Mouse (Mus musculus) liver, embryonic 13.5 days (tissue): Measurements from ENCODE around the gene Ddt. TPM values are rescaled to one million over a fixed set of nuclear protein-coding genes. Genes with fewer than 3 reads are reported as not detected.
"Not testable (repeated sequence)": the region's sequence is repeated elsewhere in the genome, so short reads cannot be mapped to it uniquely, and the experiment has no call there.

Experiments used
- ATAC-seq: fragments of 200-750 bp; cut with Nextera tagmentation; 2 replicates; pipeline ENCODE4 v1.8.0; 2017; ENCODE audit warnings: low read depth, mild to moderate bottlenecking, moderate number of reproducible peaks, moderate library complexity
- DNase-seq: peaks from one replicate; pipeline ENCODE4 v3.0.0; 2022
- H3K27ac ChIP-seq: fragments of 300-500 bp; sonication (generic); 2 replicates; pipeline ENCODE4 v1.5.1; 2015; ENCODE audit warnings: moderate library complexity, mild to moderate bottlenecking, inconsistent platforms
- H3K27me3 ChIP-seq: fragments of 300-500 bp; sonication (generic); 2 replicates; pipeline ENCODE4 v1.6.1; 2015; ENCODE audit warnings: mild to moderate bottlenecking, inconsistent platforms
- H3K36me3 ChIP-seq: fragments of 300-500 bp; sonication (generic); 2 replicates; pipeline ENCODE4 v1.6.1; 2015; ENCODE audit warnings: mild to moderate bottlenecking, inconsistent platforms
- H3K4me1 ChIP-seq: fragments of 300-500 bp; sonication (generic); replicated peaks from 2 replicates; pipeline ENCODE4 v1.6.1; 2015; ENCODE audit warnings: inconsistent platforms
- H3K4me2 ChIP-seq: fragments of 300-500 bp; sonication (generic); 2 replicates; pipeline ENCODE4 v1.6.1; 2015; ENCODE audit warnings: inconsistent platforms, mild to moderate bottlenecking, moderate library complexity
- H3K4me3 ChIP-seq: fragments of 300-500 bp; sonication (generic); replicated peaks from 2 replicates; pipeline ENCODE4 v1.5.1; 2015; ENCODE audit warnings: mild to moderate bottlenecking, inconsistent platforms
- H3K9ac ChIP-seq: fragments of 300-500 bp; sonication (generic); 2 replicates; pipeline ENCODE4 v1.6.1; 2015; ENCODE audit warnings: mild to moderate bottlenecking, inconsistent platforms
- H3K9me3 ChIP-seq: fragments of 300-500 bp; sonication (generic); replicated peaks from 2 replicates; pipeline ENCODE4 v1.6.1; 2016; ENCODE audit warnings: inconsistent platforms
- WGBS: fragments of 180-500 bp; shearing (Covaris S2); methylation state at CpG from one replicate; pipeline ENCODE4 v1.1.7; 2015; ENCODE audit not compliant: insufficient replicate concordance; 5-methylcytosine and 5-hydroxymethylcytosine counted together
- polyA plus RNA-seq: library from polyadenylated mRNA; unstranded; fragments of >200 nt; fragmentation: Nextera tagmentation; extraction: Ambion mirVana; gene quantifications from 2 replicates; pipeline ENCODE4 v1.2.1, GENCODE M21; 2015

Ddt gene
- polyA plus RNA-seq, 1 experiment from 2014 or later: 180 TPM

GRCm38 (mm10) chr10:75767756-75768155 lies 5.5 kb downstream of the Ddt start:
- H3K4me2 ChIP-seq, H3K9ac ChIP-seq, H3K27ac ChIP-seq: not testable (repeated sequence)

GRCm38 (mm10) chr10:75766856-75767255 lies 6.4 kb downstream of the Ddt start:
- 70% methylated on average over 6 of the region's 6 CpGs for WGBS

More at GRCm38 (mm10) chr10:75767756-75768155, 5.5 kb downstream of the Ddt start:
- not testable (repeated sequence) for DNase-seq, H3K27me3 ChIP-seq, H3K9me3 ChIP-seq, H3K36me3 ChIP-seq, ATAC-seq, H3K4me3 ChIP-seq
- peaks cover 47% of the 10 kb centered on the region for H3K4me1 ChIP-seq
- WGBS: 29% methylated on average over 5 of the region's 5 CpGs

GRCm38 (mm10) chr10:75764519-75765473 lies 8.4 kb downstream of the Ddt start:
- peaks cover 44% of the 10 kb centered on the region for H3K4me1 ChIP-seq
- ATAC-seq (peak; percentile 59), DNase-seq (peak; percentile 76)
- H3K36me3 ChIP-seq: peaks cover 22% of the 10 kb centered on the region
- under 1% methylated on average over 27 of the region's 27 CpGs for WGBS
- peak overlapping the region; percentile 95 for H3K27ac ChIP-seq
- H3K9me3 ChIP-seq: no peaks in the 10 kb centered on the region
- no peaks in the 10 kb centered on the region for H3K27me3 ChIP-seq
- H3K4me3 ChIP-seq: peak overlapping the region; percentile 75
- H3K9ac ChIP-seq: peak overlapping the region; percentile 87
- H3K4me2 ChIP-seq: peak overlapping the region; percentile 87

More at GRCm38 (mm10) chr10:75766856-75767255, 6.4 kb downstream of the Ddt start:
- Histone ChIP-seq H3K4me1 (peaks cover 47% of the 10 kb centered on the region), H3K9ac (no peak overlapping the region), H3K4me2 (no peak overlapping the region), H3K27me3 (no peaks in the 10 kb centered on the region), H3K36me3 (peaks cover 3% of the 10 kb centered on the region; the same call in 1 of the 2 replicates), H3K4me3 (no peak overlapping the region), H3K27ac (no peak overlapping the region), H3K9me3 (no peaks in the 10 kb centered on the region)
- ATAC-seq (no peak), DNase-seq (no peak)

GRCm38 (mm10) chr10:75763682-75764518 lies 9.3 kb downstream of the Ddt start, which contains the start of gene Cabin1:
Gene Cabin1 (minus strand): TSS chr10:75764341.
- WGBS: under 1% methylated on average over 61 of the region's 61 CpGs
- Histone ChIP-seq H3K9ac (peak within 1 kb of the TSS; percentile 87), H3K4me2 (peak within 1 kb of the TSS; percentile 87), H3K9me3 (no peaks in the 10 kb centered on the region), H3K27me3 (no peaks in the 10 kb centered on the region), H3K36me3 (peaks cover 31% of the 10 kb centered on the region), H3K4me1 (peaks cover 44% of the 10 kb centered on the region), H3K4me3 (peak within 1 kb of the TSS; percentile 75), H3K27ac (peak within 1 kb of the TSS; percentile 95)
- DNase-seq: peak; percentile 98
- ATAC-seq: peak; percentile 91

- Histone ChIP-seq H3K27me3 (no peaks in the 10 kb centered on the region), H3K9ac (peak overlapping the region; percentile 68), H3K4me2 (peak overlapping the region; percentile 87), H3K27ac (peak overlapping the region; percentile 94), H3K4me1 (peaks cover 40% of the 10 kb centered on the region), H3K9me3 (no peaks in the 10 kb centered on the region), H3K4me3 (peak overlapping the region; percentile 75), H3K36me3 (peaks cover 46% of the 10 kb centered on the region)
- ATAC-seq: peak; percentile 56
- 43% methylated on average over 3 of the region's 3 CpGs for WGBS
- DNase-seq: peak; percentile 58
Observed at GRCm38 (mm10) chr10:75762413-75762812, 10.8 kb downstream of the Ddt start.

GRCm38 (mm10) chr10:75760311-75760710 lies 12.9 kb downstream of the Ddt start:
- Histone ChIP-seq H3K9ac (no peak overlapping the region), H3K36me3 (peaks cover 60% of the 10 kb centered on the region), H3K4me1 (peaks cover 24% of the 10 kb centered on the region), H3K9me3 (no peaks in the 10 kb centered on the region), H3K27me3 (no peaks in the 10 kb centered on the region), H3K27ac (no peak overlapping the region), H3K4me3 (no peak overlapping the region), H3K4me2 (no peak overlapping the region)
- no peak for DNase-seq
- WGBS: 87% methylated on average over 3 of the region's 3 CpGs
- no peak for ATAC-seq

GRCm38 (mm10) chr10:75756719-75757118 lies 16.5 kb downstream of the Ddt start:
- Histone ChIP-seq H3K9ac (no peak overlapping the region), H3K4me2 (no peak overlapping the region), H3K4me3 (no peak overlapping the region), H3K27ac (no peak overlapping the region), H3K4me1 (peaks cover 3% of the 10 kb centered on the region), H3K27me3 (no peaks in the 10 kb centered on the region), H3K9me3 (no peaks in the 10 kb centered on the region), H3K36me3 (peaks cover 92% of the 10 kb centered on the region)
- DNase-seq (no peak), ATAC-seq (no peak)
- WGBS: 79% methylated on average over 11 of the region's 11 CpGs

- DNase-seq (peak; percentile 52), ATAC-seq (peak; percentile 80)
- WGBS: 41% methylated on average over 3 of the region's 3 CpGs
- H3K4me2 ChIP-seq: no peak overlapping the region
- H3K4me3 ChIP-seq: no peak overlapping the region
- no peak overlapping the region for H3K27ac ChIP-seq
- H3K9ac ChIP-seq: no peak overlapping the region
- H3K9me3 ChIP-seq: no peaks in the 10 kb centered on the region
- H3K27me3 ChIP-seq: no peaks in the 10 kb centered on the region
- H3K36me3 ChIP-seq: peaks cover 99% of the 10 kb centered on the region
- 0 out of 2 replicates have a peak, but pooled peaks cover 4% of the 10 kb centered on the region for H3K4me1 ChIP-seq
Observed at GRCm38 (mm10) chr10:75744017-75744416, 29.2 kb downstream of the Ddt start.

- WGBS: 89% methylated on average over 12 of the region's 12 CpGs
- Histone ChIP-seq H3K4me1 (0 out of 2 replicates have a peak, but pooled peaks cover 4% of the 10 kb centered on the region), H3K27ac (no peak overlapping the region), H3K36me3 (peaks cover 99% of the 10 kb centered on the region), H3K9me3 (no peaks in the 10 kb centered on the region), H3K27me3 (no peaks in the 10 kb centered on the region), H3K4me3 (no peak overlapping the region), H3K9ac (no peak overlapping the region), H3K4me2 (no peak overlapping the region)
- DNase-seq (no peak), ATAC-seq (no peak)
Observed at GRCm38 (mm10) chr10:75743369-75743768, 29.8 kb downstream of the Ddt start.

GRCm38 (mm10) chr10:75740866-75741265 lies 32.3 kb downstream of the Ddt start:
- Histone ChIP-seq H3K9ac (no peak overlapping the region), H3K27me3 (no peaks in the 10 kb centered on the region), H3K4me3 (no peak overlapping the region), H3K36me3 (peaks cover 98% of the 10 kb centered on the region), H3K27ac (no peak overlapping the region), H3K4me2 (no peak overlapping the region), H3K9me3 (no peaks in the 10 kb centered on the region), H3K4me1 (0 out of 2 replicates have a peak, but pooled peaks cover 4% of the 10 kb centered on the region)
- 93% methylated on average over 3 of the region's 3 CpGs for WGBS
- no peak for DNase-seq
- ATAC-seq: no peak

- H3K9ac ChIP-seq: no peak overlapping the region
- peaks cover 93% of the 10 kb centered on the region for H3K36me3 ChIP-seq
- no peak overlapping the region for H3K4me3 ChIP-seq
- H3K9me3 ChIP-seq: no peaks in the 10 kb centered on the region
- H3K4me2 ChIP-seq: no peak overlapping the region
- H3K27me3 ChIP-seq: no peaks in the 10 kb centered on the region
- WGBS: 86% methylated on average over 7 of the region's 7 CpGs
- H3K27ac ChIP-seq: no peak overlapping the region
- DNase-seq: no peak
- no peak for ATAC-seq
- no peaks in the 10 kb centered on the region for H3K4me1 ChIP-seq
Observed at GRCm38 (mm10) chr10:75725449-75725848, 47.8 kb downstream of the Ddt start.
